Mouse (Mus musculus): ENCODE data around the gene Ky.

GRCm38 (mm10) chr9:102521396-102521795 lies 15.8 kb downstream of the Ky start:
- TF ChIP-seq RAD21 (IDR thresholded peaks at IDR 0.05; ENCODE audit: low read depth, low read length) (no peak), KAT2A (IDR thresholded peaks at IDR 0.05; ENCODE audit: insufficient replicate concordance, low read length) (no peak), CTCF (conservative IDR thresholded peaks at IDR 0.05 in 1 of 2, IDR thresholded peaks at IDR 0.05 in 1 of 2; ENCODE audit: low read depth in 2 of 2, low read length in 2 of 2) (no peak), JUN (IDR thresholded peaks at IDR 0.05; ENCODE audit: insufficient read depth, low read depth, low read length) (no peak), MAFK (IDR thresholded peaks at IDR 0.05; ENCODE audit: insufficient replicate concordance, low read length) (no peak), MYC (IDR thresholded peaks at IDR 0.05; ENCODE audit: low read depth, low read length) (no peak), CHD2 (IDR thresholded peaks at IDR 0.05; ENCODE audit: low read length) (no peak)

All from CH12.LX (cell line).